Mouse (Mus musculus) kidney, postnatal 25 days (tissue): ENCODE data around the gene Arhgef10l.

ENCODE experiments used
- DNase-seq, 2 experiments: peaks; one replicate each; pipeline ENCODE4 v3.0.0; 2021; ENCODE audit warnings: mixed read lengths in 2 of 2

The Arhgef10l gene

GRCm38 (mm10) chr4:140657681-140658575 lies 7.9 kb downstream of the Arhgef10l start:
- DNase-seq = peak; percentile 86 to 93

GRCm38 (mm10) chr4:140656529-140656928 lies 9.3 kb downstream of the Arhgef10l start:
- DNase-seq = peak in 1 of 2 experiments; percentile 40

- no peak for DNase-seq
Measured at GRCm38 (mm10) chr4:140654798-140655197, 11.0 kb downstream of the Arhgef10l start.

- DNase-seq = no peak
Measured at GRCm38 (mm10) chr4:140653835-140654583, 11.8 kb downstream of the Arhgef10l start.

- DNase-seq = no peak
Measured at GRCm38 (mm10) chr4:140649731-140650130, 16.1 kb downstream of the Arhgef10l start.

- DNase-seq = peak in 1 of 2 experiments; percentile 32
Measured at GRCm38 (mm10) chr4:140649207-140649591, 16.6 kb downstream of the Arhgef10l start.

- peak; percentile 30 to 65 for DNase-seq
Measured at GRCm38 (mm10) chr4:140648443-140649206, 17.2 kb downstream of the Arhgef10l start.

- DNase-seq = peak in 1 of 2 experiments; percentile 44
Measured at GRCm38 (mm10) chr4:140647711-140648421, 17.9 kb downstream of the Arhgef10l start.

- DNase-seq = no peak
Measured at GRCm38 (mm10) chr4:140645638-140646037, 20.2 kb downstream of the Arhgef10l start.

GRCm38 (mm10) chr4:140644701-140645100 lies 21.1 kb downstream of the Arhgef10l start:
- DNase-seq = no peak

GRCm38 (mm10) chr4:140644276-140644675 lies 21.5 kb downstream of the Arhgef10l start:
- no peak for DNase-seq

GRCm38 (mm10) chr4:140642378-140642777 lies 23.4 kb downstream of the Arhgef10l start:
- DNase-seq = peak in 1 of 2 experiments; percentile 13

- no peak for DNase-seq
Measured at GRCm38 (mm10) chr4:140641414-140641918, 24.3 kb downstream of the Arhgef10l start.

- DNase-seq = peak in 1 of 2 experiments; percentile 41
Measured at GRCm38 (mm10) chr4:140640668-140641067, 25.1 kb downstream of the Arhgef10l start.

GRCm38 (mm10) chr4:140640242-140640523 lies 25.6 kb downstream of the Arhgef10l start:
- DNase-seq = no peak

GRCm38 (mm10) chr4:140639431-140640241 lies 26.2 kb downstream of the Arhgef10l start:
- peak in 1 of 2 experiments; percentile 32 for DNase-seq

- DNase-seq = peak in 1 of 2 experiments; percentile 32
Measured at GRCm38 (mm10) chr4:140638591-140638990, 27.2 kb downstream of the Arhgef10l start.

- DNase-seq = peak in 1 of 2 experiments; percentile 19
Measured at GRCm38 (mm10) chr4:140637269-140637668, 28.5 kb downstream of the Arhgef10l start.

GRCm38 (mm10) chr4:140636312-140636996 lies 29.4 kb downstream of the Arhgef10l start:
- peak; percentile 63 to 82 for DNase-seq

GRCm38 (mm10) chr4:140634861-140635388 lies 30.9 kb downstream of the Arhgef10l start:
- DNase-seq = no peak
